Mouse (Mus musculus): ENCODE measurements at regions not wholly inside any gene's neighbourhood (a gene's known extent, or its start where the extent isn't known, plus 50 kb on each side); places are given as distances from the start of the nearest gene placed in this dataset.

- CTCF ChIA-PET, result no interaction called here
- POLR2A ChIA-PET, result no interaction called here
Observed at GRCm38 (mm10) chr6:145310601-145311000, 60.6 kb upstream of the Kras start.

DNA sequence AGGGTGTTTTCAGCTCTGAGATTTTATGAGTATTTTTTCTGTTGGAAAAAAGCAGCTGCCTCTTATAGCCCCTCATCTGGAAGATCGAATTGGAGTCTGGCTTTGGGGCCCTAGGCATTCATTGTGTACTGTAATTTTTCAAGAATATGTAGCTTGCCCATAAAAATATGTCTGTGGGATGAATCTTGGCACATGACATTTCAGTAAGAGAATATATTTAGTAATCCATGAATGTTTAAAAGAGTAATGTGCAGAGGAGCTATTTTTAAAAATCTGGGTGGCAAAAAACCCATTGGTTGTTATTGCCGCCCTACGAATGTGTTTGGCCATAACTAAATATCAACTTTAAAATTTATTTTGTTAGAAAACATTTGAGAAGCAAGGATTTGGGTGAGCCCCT lies 59.0 kb upstream of the Kras start:
- CTCF ChIA-PET, result no interaction called here

DNA sequence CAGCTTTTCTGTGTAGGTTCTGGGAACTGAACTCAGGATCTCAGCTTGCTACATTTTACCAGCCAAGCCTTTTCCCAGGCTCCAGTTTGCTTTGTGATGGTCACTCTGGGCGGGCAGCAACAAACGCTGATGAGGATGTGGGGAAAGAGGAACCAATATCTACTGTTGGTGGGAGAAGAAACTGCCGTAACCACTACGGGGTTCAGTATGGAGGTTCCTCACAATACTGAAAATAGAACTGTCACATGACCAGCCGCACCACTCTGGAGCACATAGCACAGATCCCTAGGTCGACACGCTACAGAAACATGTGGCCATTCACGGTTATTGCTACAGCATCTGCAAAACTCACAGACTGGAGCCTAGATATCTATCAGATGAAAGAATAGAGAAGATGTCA lies 57.2 kb upstream of the Kras start:
- ChIA-PET CTCF (no interaction called here), POLR2A (interaction anchor here in 3 of 4 experiments (0.6 to 3.3 kb wide), 6 partner anchors 15 to 1274 kb away, joined by 3 to 12 read pairs (median 4); no protein-coding TSS in a partner anchor)

More for the DNA sequence above, 59.0 kb upstream of the Kras start:
- POLR2A ChIA-PET, result interaction anchor here in 2 of 4 experiments (0.7 to 3.3 kb wide), 5 partner anchors 9 to 44 kb away, joined by 3 to 12 read pairs (median 5); no protein-coding TSS in a partner anchor

- CTCF ChIA-PET, result no interaction called here
Observed at GRCm38 (mm10) chr6:145306331-145307124, 56.5 kb upstream of the Kras start.

DNA sequence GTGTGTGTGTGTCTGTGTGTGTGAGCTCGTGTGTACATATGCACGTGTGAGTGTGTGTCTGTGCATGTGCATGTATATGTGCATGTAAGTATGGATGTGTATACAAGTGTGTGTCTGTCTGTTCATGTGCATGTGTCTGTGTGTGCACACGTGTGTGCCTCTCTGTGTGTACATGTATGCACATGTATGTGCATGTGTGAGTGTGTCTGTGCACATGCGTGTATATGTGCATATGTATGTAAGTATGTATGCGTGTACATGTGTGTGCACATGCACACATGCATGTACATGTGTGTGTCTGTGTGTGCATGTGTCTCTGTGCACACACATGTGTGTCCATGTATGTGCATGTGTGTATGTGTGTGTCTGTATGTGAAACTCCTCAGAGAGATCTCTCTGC lies 55.6 kb upstream of the Kras start:
- POLR2A ChIA-PET, result interaction anchor here in 2 of 4 experiments (1.3 to 3.3 kb wide), 3 partner anchors 20 to 34 kb away, joined by 3 to 12 read pairs (median 5); no protein-coding TSS in a partner anchor
- CTCF ChIA-PET, result no interaction called here

More at GRCm38 (mm10) chr6:145306331-145307124, 56.5 kb upstream of the Kras start:
- POLR2A ChIA-PET, result interaction anchor here in 3 of 4 experiments (0.6 to 3.3 kb wide), 7 partner anchors 16 to 1274 kb away, joined by 3 to 12 read pairs (median 3); no protein-coding TSS in a partner anchor

GRCm38 (mm10) chr6:145303641-145304070 lies 53.6 kb upstream of the Kras start:
- POLR2A ChIA-PET, result interaction anchor here in 2 of 4 experiments (0.6 to 1.7 kb wide), 10 partner anchors 9 to 93 kb away, joined by 3 to 8 read pairs (median 4); partner anchors contain the start of genes Casc1 (in 1 of the 2) and Etfrf1 (in 1 of the 2)
- CTCF ChIA-PET, result no interaction called here

GRCm38 (mm10) chr6:145302907-145303640 lies 53.0 kb upstream of the Kras start:
- POLR2A ChIA-PET, result interaction anchor here in 2 of 4 experiments (1.0 to 1.7 kb wide), 10 partner anchors 9 to 92 kb away, joined by 3 to 8 read pairs (median 4); partner anchors contain the start of genes Casc1 (in 1 of the 2) and Etfrf1 (in 1 of the 2)
- CTCF ChIA-PET, result no interaction called here

DNA sequence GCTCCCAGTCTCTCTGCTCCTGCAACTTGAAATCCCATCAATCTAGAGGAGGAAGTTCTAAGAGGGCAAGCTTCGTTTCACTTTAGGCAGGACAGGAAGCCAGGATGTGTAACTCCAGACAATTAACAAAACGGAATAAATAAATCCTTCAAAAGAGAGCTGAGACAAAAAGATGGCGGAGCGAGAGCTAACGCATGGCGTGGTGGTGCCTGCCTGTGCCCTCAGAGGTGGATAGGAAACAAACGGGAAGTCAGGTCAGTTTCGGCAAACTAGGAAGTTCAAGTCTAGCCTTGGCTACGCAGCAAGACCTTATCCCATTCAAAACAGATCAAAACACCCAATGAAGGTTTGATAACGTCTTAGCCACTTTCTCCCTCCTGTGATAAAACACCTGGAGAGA lies 52.1 kb upstream of the Kras start:
- CTCF ChIA-PET, result interaction anchor here in 2 of 4 experiments (0.5 to 0.6 kb wide), 2 partner anchors 40 to 46 kb away, joined by 3 to 6 read pairs; no protein-coding TSS in a partner anchor
- POLR2A ChIA-PET, result interaction anchor here in 2 of 4 experiments (0.8 to 1.4 kb wide), 3 partner anchors 11 to 26 kb away, joined by 3 to 4 read pairs (median 3); no protein-coding TSS in a partner anchor

GRCm38 (mm10) chr6:145300266-145300858 lies 50.3 kb upstream of the Kras start:
- CTCF ChIA-PET, result no interaction called here
- POLR2A ChIA-PET, result interaction anchor here in 2 of 4 experiments (0.9 to 2.2 kb wide), 6 partner anchors 9 to 55 kb away, joined by 3 to 6 read pairs (median 4); no protein-coding TSS in a partner anchor
